Mouse (Mus musculus): ENCODE data around the gene Wscd2. TPM values are rescaled to one million over a fixed set of nuclear protein-coding genes. Genes with fewer than 3 reads are reported as not detected.

Gene Wscd2
- polyA plus RNA-seq, 1 experiment from 2014 or later = 5.7 TPM

DNA sequence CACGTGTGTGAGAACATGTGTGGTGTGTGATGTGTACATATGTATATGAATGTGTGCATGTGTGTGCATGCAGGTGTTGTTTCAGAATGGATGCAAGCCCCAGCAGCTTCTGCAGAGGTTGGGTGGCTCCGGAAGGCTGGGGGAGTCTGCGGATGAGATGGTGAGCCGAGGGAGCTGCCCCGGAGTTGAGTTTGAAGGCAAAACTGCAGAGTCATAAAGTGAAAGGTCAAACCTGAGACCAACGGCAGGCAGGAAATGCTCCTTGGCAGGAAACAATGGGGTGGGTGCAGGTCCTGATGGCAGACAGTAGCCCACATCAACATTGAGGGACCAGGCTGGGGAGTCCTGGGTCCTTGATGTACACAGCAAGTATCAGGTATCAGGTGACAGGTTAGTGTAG, 15.9 kb downstream of the Wscd2 start:
- Histone ChIP-seq H3K27ac (replicated peaks) (no peak overlapping the region), H3K9ac (ENCODE audit: low read length) (no peak overlapping the region), H3K4me3 (ENCODE audit: low read depth, low read length) (no peak overlapping the region), H3K4me2 (replicated peaks; ENCODE audit: low read depth) (no peak overlapping the region), H3K36me3 (ENCODE audit: control insufficient read depth, insufficient read depth, low read length) (no peaks in the 10 kb centered on the region), H3K4me1 (replicated peaks; ENCODE audit: control insufficient read depth, insufficient read depth) (no peaks in the 10 kb centered on the region), H3K9me3 (ENCODE audit: control insufficient read depth, low read length) (no peaks in the 10 kb centered on the region), H3K27me3 (ENCODE audit: control insufficient read depth, insufficient read depth, low read length) (no peaks in the 10 kb centered on the region)
- ATAC-seq (ENCODE audit: low FRiP score, low TSS enrichment) (no peak), DNase-seq (ENCODE audit: low spot score) (no peak)
- 60% methylated on average over 6 of the region's 6 CpGs for WGBS
- TF ChIP-seq EP300 (optimal IDR thresholded peaks at IDR 0.05) (no peak), CTCF (IDR thresholded peaks at IDR 0.05; ENCODE audit: low read depth) (no peak)

DNA sequence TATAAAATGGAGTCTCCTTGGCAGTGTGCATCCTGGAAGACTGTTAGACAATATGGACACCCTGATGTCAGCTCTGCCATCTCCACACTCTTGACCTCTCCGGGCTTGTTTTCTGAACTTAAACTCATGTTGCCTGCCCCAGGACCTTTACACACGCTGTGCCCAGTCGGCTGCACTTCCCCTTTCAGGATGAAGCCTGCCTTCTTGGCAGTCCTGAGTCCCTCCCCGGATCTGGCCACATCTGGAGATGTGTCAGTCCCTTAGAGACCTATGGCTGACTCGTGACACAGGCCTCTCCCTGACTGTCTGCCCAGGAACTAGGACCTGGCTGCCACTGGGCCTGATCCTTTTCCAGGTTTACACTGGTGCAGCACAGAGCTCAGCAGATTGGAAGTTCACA, 16.6 kb downstream of the Wscd2 start:
- H3K4me2 ChIP-seq (replicated peaks; ENCODE audit: low read depth) = no peak overlapping the region
- no peak overlapping the region for H3K4me3 ChIP-seq (ENCODE audit: low read depth, low read length)
- no peak overlapping the region for H3K27ac ChIP-seq (replicated peaks)
- WGBS = 76% methylated on average over 5 of the region's 5 CpGs
- no peaks in the 10 kb centered on the region for H3K9me3 ChIP-seq (ENCODE audit: control insufficient read depth, low read length)
- DNase-seq (ENCODE audit: low spot score) (no peak), ATAC-seq (ENCODE audit: low FRiP score, low TSS enrichment) (no peak)
- no peak overlapping the region for H3K9ac ChIP-seq (ENCODE audit: low read length)
- no peak for TF ChIP-seq CTCF (IDR thresholded peaks at IDR 0.05; ENCODE audit: low read depth)
- TF ChIP-seq EP300 (optimal IDR thresholded peaks at IDR 0.05) = no peak
- no peaks in the 10 kb centered on the region for H3K4me1 ChIP-seq (replicated peaks; ENCODE audit: control insufficient read depth, insufficient read depth)
- no peaks in the 10 kb centered on the region for H3K36me3 ChIP-seq (ENCODE audit: control insufficient read depth, insufficient read depth, low read length)
- no peaks in the 10 kb centered on the region for H3K27me3 ChIP-seq (ENCODE audit: control insufficient read depth, insufficient read depth, low read length)

DNA sequence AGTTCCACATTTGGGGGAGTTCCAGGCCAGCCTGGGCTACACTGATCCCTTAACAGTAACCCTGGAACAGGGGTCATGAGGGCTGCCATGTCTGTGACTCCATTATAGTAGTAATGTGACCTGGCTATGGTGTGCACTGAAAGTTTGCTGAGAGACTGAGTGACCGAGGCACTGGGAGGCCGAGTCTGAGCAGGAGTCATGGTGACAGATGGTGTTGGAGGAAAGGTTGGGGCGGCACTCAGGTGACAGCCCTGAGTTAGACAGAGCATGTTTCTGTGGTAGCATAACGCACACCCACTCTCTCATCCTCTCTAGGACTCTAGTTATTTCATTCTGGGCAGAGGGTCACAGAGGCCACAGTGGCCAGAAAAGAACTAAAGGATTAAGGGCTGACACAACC, 19.0 kb downstream of the Wscd2 start:
- TF ChIP-seq EP300 (optimal IDR thresholded peaks at IDR 0.05) = no peak
- no peak for TF ChIP-seq CTCF (IDR thresholded peaks at IDR 0.05; ENCODE audit: low read depth)
- 82% methylated on average over 4 of the region's 4 CpGs for WGBS
- ATAC-seq (ENCODE audit: low FRiP score, low TSS enrichment) = no peak

DNA sequence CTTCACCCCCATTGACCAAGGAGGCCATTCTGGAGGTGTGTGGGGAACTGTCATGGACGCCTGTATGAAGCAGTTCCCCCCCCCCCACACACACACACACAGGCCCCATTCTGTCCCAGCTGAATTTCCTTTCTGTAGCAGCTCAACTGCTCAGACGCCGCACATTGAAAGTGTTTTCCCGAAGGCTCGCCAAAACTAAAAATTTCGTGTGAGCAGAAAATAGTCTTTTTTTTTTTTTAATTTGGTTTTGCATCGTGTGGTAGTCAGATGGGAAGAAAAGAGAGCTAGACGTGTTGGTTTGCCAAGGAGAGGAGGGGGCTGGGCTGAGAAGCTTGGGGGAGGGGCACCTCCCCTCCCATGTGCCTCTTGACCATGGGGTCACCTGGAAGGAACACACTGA, 23.5 kb downstream of the Wscd2 start:
- WGBS = 67% methylated on average over 8 of the region's 8 CpGs

More for the DNA sequence above, 19.0 kb downstream of the Wscd2 start:
- Histone ChIP-seq H3K27me3 (ENCODE audit: control insufficient read depth, insufficient read depth, low read length) (no peaks in the 10 kb centered on the region), H3K36me3 (ENCODE audit: control insufficient read depth, insufficient read depth, low read length) (no peaks in the 10 kb centered on the region), H3K27ac (replicated peaks) (no peak overlapping the region), H3K4me2 (replicated peaks; ENCODE audit: low read depth) (no peak overlapping the region), H3K4me3 (ENCODE audit: low read depth, low read length) (no peak overlapping the region), H3K9ac (ENCODE audit: low read length) (no peak overlapping the region), H3K4me1 (replicated peaks; ENCODE audit: control insufficient read depth, insufficient read depth) (no peaks in the 10 kb centered on the region), H3K9me3 (ENCODE audit: control insufficient read depth, low read length) (no peaks in the 10 kb centered on the region)
- DNase-seq (ENCODE audit: low spot score) = no peak

DNA sequence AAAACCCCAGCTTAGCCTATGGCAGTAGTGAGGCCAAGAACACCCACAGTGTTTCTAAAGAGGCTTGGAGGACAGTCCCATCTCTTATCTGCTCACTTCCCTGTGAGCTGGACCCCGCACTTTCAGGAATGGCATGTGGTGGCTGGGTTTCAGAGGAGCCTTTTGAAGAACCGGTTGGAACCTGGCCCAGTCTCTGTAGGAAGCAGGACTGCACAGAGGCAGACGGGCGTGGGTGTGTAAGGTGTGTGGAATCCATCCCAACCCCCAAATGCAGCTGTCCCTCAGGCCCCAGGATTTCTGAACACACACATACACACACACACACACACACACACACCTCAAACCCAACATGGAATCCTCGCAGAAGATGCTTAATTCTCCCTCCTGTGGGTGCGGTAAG, 23.9 kb downstream of the Wscd2 start:
- H3K9ac ChIP-seq (ENCODE audit: low read length) = no peak overlapping the region
- WGBS = 62% methylated on average over 6 of the region's 6 CpGs
- no peak for ATAC-seq (ENCODE audit: low FRiP score, low TSS enrichment)
- H3K36me3 ChIP-seq (ENCODE audit: control insufficient read depth, insufficient read depth, low read length) = no peaks in the 10 kb centered on the region
- no peaks in the 10 kb centered on the region for H3K27me3 ChIP-seq (ENCODE audit: control insufficient read depth, insufficient read depth, low read length)
- no peak overlapping the region for H3K27ac ChIP-seq (replicated peaks)
- no peaks in the 10 kb centered on the region for H3K4me1 ChIP-seq (replicated peaks; ENCODE audit: control insufficient read depth, insufficient read depth)
- H3K9me3 ChIP-seq (ENCODE audit: control insufficient read depth, low read length) = no peaks in the 10 kb centered on the region
- no peak overlapping the region for H3K4me3 ChIP-seq (ENCODE audit: low read depth, low read length)
- no peak for DNase-seq (ENCODE audit: low spot score)
- H3K4me2 ChIP-seq (replicated peaks; ENCODE audit: low read depth) = no peak overlapping the region
- no peak for TF ChIP-seq CTCF (IDR thresholded peaks at IDR 0.05; ENCODE audit: low read depth)
- TF ChIP-seq EP300 (optimal IDR thresholded peaks at IDR 0.05) = no peak

More for the DNA sequence above, 23.5 kb downstream of the Wscd2 start:
- no peaks in the 10 kb centered on the region for H3K4me1 ChIP-seq (replicated peaks; ENCODE audit: control insufficient read depth, insufficient read depth)
- H3K4me3 ChIP-seq (ENCODE audit: low read depth, low read length) = no peak overlapping the region
- DNase-seq (ENCODE audit: low spot score) = no peak
- no peak for ATAC-seq (ENCODE audit: low FRiP score, low TSS enrichment)
- H3K4me2 ChIP-seq (replicated peaks; ENCODE audit: low read depth) = no peak overlapping the region
- no peaks in the 10 kb centered on the region for H3K9me3 ChIP-seq (ENCODE audit: control insufficient read depth, low read length)
- no peaks in the 10 kb centered on the region for H3K27me3 ChIP-seq (ENCODE audit: control insufficient read depth, insufficient read depth, low read length)
- H3K9ac ChIP-seq (ENCODE audit: low read length) = no peak overlapping the region
- H3K27ac ChIP-seq (replicated peaks) = no peak overlapping the region
- TF ChIP-seq EP300 (optimal IDR thresholded peaks at IDR 0.05) (no peak), CTCF (IDR thresholded peaks at IDR 0.05; ENCODE audit: low read depth) (no peak)
- H3K36me3 ChIP-seq (ENCODE audit: control insufficient read depth, insufficient read depth, low read length) = no peaks in the 10 kb centered on the region

DNA sequence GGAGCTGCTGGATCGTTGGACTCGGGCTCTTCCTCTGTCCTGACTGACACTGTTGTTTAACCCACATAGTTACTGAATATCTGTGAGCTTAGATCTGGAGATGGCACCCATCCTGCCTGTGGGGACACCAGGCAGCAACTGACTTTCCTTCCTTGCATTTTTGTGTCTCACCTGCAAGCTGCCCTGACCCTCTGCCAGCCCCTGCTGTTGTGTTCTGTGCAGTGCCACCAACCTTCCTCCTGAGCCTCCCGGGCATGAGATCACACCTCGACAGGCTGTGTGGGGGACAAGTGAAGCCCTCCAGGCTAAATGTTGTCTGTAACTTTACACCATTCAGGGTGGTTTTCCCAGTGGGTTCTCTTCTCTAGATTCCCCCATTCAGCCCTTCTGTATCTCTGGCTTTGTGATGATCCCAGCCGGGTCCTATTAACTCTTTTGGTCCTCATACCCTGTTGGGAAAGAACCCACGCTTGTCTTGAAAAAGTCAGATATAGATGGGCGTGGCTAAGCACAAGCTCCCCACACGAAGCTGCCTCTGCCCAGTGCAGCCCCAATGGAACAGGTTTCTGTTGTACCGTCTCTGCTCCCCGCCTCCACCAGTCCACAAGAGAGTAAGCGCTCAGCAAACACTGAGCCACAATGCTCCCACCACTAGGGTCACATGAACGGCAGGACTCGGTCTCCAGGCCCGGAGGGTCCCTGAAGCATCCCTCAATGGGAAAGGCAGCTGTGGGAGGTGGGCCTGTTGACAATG, 26.2 kb downstream of the Wscd2 start:
- no peak overlapping the region for H3K4me3 ChIP-seq (ENCODE audit: low read depth, low read length)
- H3K9ac ChIP-seq (ENCODE audit: low read length) = no peak overlapping the region
- ATAC-seq (ENCODE audit: low FRiP score, low TSS enrichment) (no peak), DNase-seq (ENCODE audit: low spot score) (no peak)
- H3K27me3 ChIP-seq (ENCODE audit: control insufficient read depth, insufficient read depth, low read length) = no peaks in the 10 kb centered on the region
- 37% methylated on average over 14 of the region's 14 CpGs for WGBS
- H3K4me1 ChIP-seq (replicated peaks; ENCODE audit: control insufficient read depth, insufficient read depth) = no peaks in the 10 kb centered on the region
- H3K27ac ChIP-seq (replicated peaks) = no peak overlapping the region
- H3K4me2 ChIP-seq (replicated peaks; ENCODE audit: low read depth) = no peak overlapping the region
- no peak for TF ChIP-seq CTCF (IDR thresholded peaks at IDR 0.05; ENCODE audit: low read depth)
- H3K36me3 ChIP-seq (ENCODE audit: control insufficient read depth, insufficient read depth, low read length) = no peaks in the 10 kb centered on the region
- no peaks in the 10 kb centered on the region for H3K9me3 ChIP-seq (ENCODE audit: control insufficient read depth, low read length)

All from stomach, postnatal 0 days (tissue).